Mouse (Mus musculus) neural tube, embryonic 13.5 days (tissue): ENCODE data around the gene Mchr1. TPM values are rescaled to one million over a fixed set of nuclear protein-coding genes. Genes with fewer than 3 reads are reported as not detected.

ENCODE experiments used
- ATAC-seq: fragments of 200-750 bp; cut with Nextera tagmentation; 2 replicates; pipeline ENCODE4 v1.8.0; 2017; ENCODE audit warnings: low read depth, mild to moderate bottlenecking, moderate TSS enrichment, moderate library complexity
- H3K27ac ChIP-seq: fragments of 300-500 bp; sonication (generic); replicated peaks from 2 replicates; pipeline ENCODE4 v1.5.1; 2015; ENCODE audit warnings: moderate library complexity, mild to moderate bottlenecking, inconsistent platforms
- H3K27me3 ChIP-seq: fragments of 300-500 bp; sonication (generic); 2 replicates; pipeline ENCODE4 v1.6.1; 2015; ENCODE audit warnings: mild to moderate bottlenecking, inconsistent platforms
- H3K36me3 ChIP-seq: fragments of 300-500 bp; sonication (generic); 2 replicates; pipeline ENCODE4 v1.6.1; 2015; ENCODE audit warnings: mild to moderate bottlenecking, inconsistent platforms
- H3K4me1 ChIP-seq: fragments of 300-500 bp; sonication (generic); replicated peaks from 2 replicates; pipeline ENCODE4 v1.6.1; 2015; ENCODE audit warnings: inconsistent platforms
- H3K4me2 ChIP-seq: fragments of 300-500 bp; sonication (generic); 2 replicates; pipeline ENCODE4 v1.6.1; 2015; ENCODE audit warnings: inconsistent platforms, mild to moderate bottlenecking, moderate library complexity
- H3K4me3 ChIP-seq: fragments of 300-500 bp; sonication (generic); 2 replicates; pipeline ENCODE4 v1.5.1; 2015; ENCODE audit warnings: mild to moderate bottlenecking, inconsistent platforms
- H3K9ac ChIP-seq: fragments of 300-500 bp; sonication (generic); 2 replicates; pipeline ENCODE4 v1.6.1; 2015; ENCODE audit warnings: moderate library complexity, mild to moderate bottlenecking, inconsistent platforms
- H3K9me3 ChIP-seq: fragments of 300-500 bp; sonication (generic); 2 replicates; pipeline ENCODE4 v1.6.1; 2016; ENCODE audit warnings: inconsistent platforms
- WGBS: fragments of 180-500 bp; shearing (Covaris S2); methylation state at CpG from one replicate; pipeline ENCODE4 v1.1.7; 2015; 5-methylcytosine and 5-hydroxymethylcytosine counted together
- polyA plus RNA-seq: library from polyadenylated mRNA; unstranded; fragments of >200 nt; fragmentation: Nextera tagmentation; extraction: Ambion mirVana; gene quantifications from 2 replicates; pipeline ENCODE4 v1.2.1, GENCODE M21; 2015

Mchr1 gene
- 2.6 and 2.8 TPM in 2 replicates for polyA plus RNA-seq

- Histone ChIP-seq H3K9ac (peak within 1 kb of the TSS; percentile 66), H3K27me3 (peaks cover 16% of the 10 kb centered on the region), H3K4me2 (peak within 1 kb of the TSS; percentile 71), H3K4me1 (peaks cover 18% of the 10 kb centered on the region), H3K36me3 (no peaks in the 10 kb centered on the region), H3K9me3 (no peaks in the 10 kb centered on the region), H3K27ac (no peak within 1 kb of the TSS), H3K4me3 (peak within 1 kb of the TSS; percentile 43)
- 1% methylated on average over 25 of the region's 25 CpGs for WGBS
- ATAC-seq = peak; percentile 90
Measured at GRCm38 (mm10) chr15:81235086-81235920, at the start of gene Mchr1. Gene Mchr1 (plus strand): TSS chr15:81235499.

- Histone ChIP-seq H3K4me1 (peaks cover 30% of the 10 kb centered on the region), H3K4me3 (peak overlapping the region; percentile 98), H3K27ac (no peak overlapping the region), H3K9ac (peak overlapping the region; percentile 97), H3K36me3 (peaks cover 8% of the 10 kb centered on the region), H3K9me3 (no peaks in the 10 kb centered on the region), H3K27me3 (no peaks in the 10 kb centered on the region), H3K4me2 (peak overlapping the region; percentile 85)
- WGBS = 94% methylated on average over 2 of the region's 2 CpGs
- no peak for ATAC-seq
Measured at GRCm38 (mm10) chr15:81189061-81189460, 46.2 kb upstream of the Mchr1 start.

GRCm38 (mm10) chr15:81190011-81190629 is 45.2 kb upstream of the Mchr1 start:
- Histone ChIP-seq H3K9me3 (no peaks in the 10 kb centered on the region), H3K4me2 (peak overlapping the region; percentile 85), H3K4me1 (peaks cover 30% of the 10 kb centered on the region), H3K27me3 (no peaks in the 10 kb centered on the region), H3K9ac (peak overlapping the region; percentile 97), H3K36me3 (peaks cover 8% of the 10 kb centered on the region), H3K4me3 (peak overlapping the region; percentile 98), H3K27ac (peak overlapping the region; percentile 87)
- WGBS = under 1% methylated on average over 46 of the region's 46 CpGs
- peak; percentile 72 for ATAC-seq

GRCm38 (mm10) chr15:81190630-81191178 is 44.6 kb upstream of the Mchr1 start, which contains the start of gene Mrtfa:
Gene Mrtfa (minus strand): TSS chr15:81190757.
- Histone ChIP-seq H3K4me3 (peak within 1 kb of the TSS; percentile 98), H3K27ac (peak within 1 kb of the TSS; percentile 87), H3K36me3 (peaks cover 8% of the 10 kb centered on the region), H3K4me2 (peak within 1 kb of the TSS; percentile 85), H3K4me1 (peaks cover 30% of the 10 kb centered on the region), H3K27me3 (no peaks in the 10 kb centered on the region), H3K9me3 (no peaks in the 10 kb centered on the region), H3K9ac (peak within 1 kb of the TSS; percentile 97)
- peak; percentile 99 for ATAC-seq
- WGBS = under 1% methylated on average over 48 of the region's 48 CpGs

GRCm38 (mm10) chr15:81191303-81191702 is 44.0 kb upstream of the Mchr1 start:
- Histone ChIP-seq H3K27ac (peak overlapping the region; percentile 67), H3K4me3 (peak overlapping the region; percentile 98), H3K9me3 (no peaks in the 10 kb centered on the region), H3K4me2 (peak overlapping the region; percentile 57), H3K27me3 (no peaks in the 10 kb centered on the region), H3K36me3 (peaks cover 8% of the 10 kb centered on the region), H3K4me1 (peaks cover 30% of the 10 kb centered on the region), H3K9ac (peak overlapping the region; percentile 73)
- ATAC-seq = no peak
- WGBS = 29% methylated on average over 9 of the region's 9 CpGs

GRCm38 (mm10) chr15:81192316-81192715 is 43.0 kb upstream of the Mchr1 start:
- Histone ChIP-seq H3K9me3 (no peaks in the 10 kb centered on the region), H3K4me3 (no peak overlapping the region), H3K9ac (no peak overlapping the region), H3K27me3 (no peaks in the 10 kb centered on the region), H3K36me3 (peaks cover 8% of the 10 kb centered on the region), H3K27ac (no peak overlapping the region), H3K4me2 (no peak overlapping the region), H3K4me1 (peaks cover 30% of the 10 kb centered on the region)
- WGBS = 77% methylated on average over 5 of the region's 5 CpGs
- no peak for ATAC-seq

- Histone ChIP-seq H3K9me3 (no peaks in the 10 kb centered on the region), H3K27ac (no peak overlapping the region), H3K4me3 (no peak overlapping the region), H3K4me1 (peaks cover 27% of the 10 kb centered on the region), H3K27me3 (no peaks in the 10 kb centered on the region), H3K4me2 (no peak overlapping the region), H3K36me3 (peaks cover 3% of the 10 kb centered on the region; the same call in 1 of the 2 replicates), H3K9ac (no peak overlapping the region)
- WGBS = 92% methylated on average over 8 of the region's 8 CpGs
- ATAC-seq = no peak
Measured at GRCm38 (mm10) chr15:81192858-81193257, 42.4 kb upstream of the Mchr1 start.

- H3K4me3 ChIP-seq = no peak overlapping the region
- WGBS = 92% methylated on average over 6 of the region's 6 CpGs
- H3K27ac ChIP-seq = no peak overlapping the region
- no peaks in the 10 kb centered on the region for H3K9me3 ChIP-seq
- peaks cover 8% of the 10 kb centered on the region for H3K4me1 ChIP-seq
- H3K9ac ChIP-seq = no peak overlapping the region
- no peak overlapping the region for H3K4me2 ChIP-seq
- ATAC-seq = no peak
- no peaks in the 10 kb centered on the region for H3K36me3 ChIP-seq
- no peaks in the 10 kb centered on the region for H3K27me3 ChIP-seq
Measured at GRCm38 (mm10) chr15:81194791-81195190, 40.5 kb upstream of the Mchr1 start.

GRCm38 (mm10) chr15:81195447-81195846 is 39.9 kb upstream of the Mchr1 start:
- 49% methylated on average over 4 of the region's 4 CpGs for WGBS
- no peak overlapping the region for H3K27ac ChIP-seq
- no peak for ATAC-seq
- H3K27me3 ChIP-seq = no peaks in the 10 kb centered on the region
- no peak overlapping the region for H3K4me3 ChIP-seq
- peaks cover 6% of the 10 kb centered on the region for H3K4me1 ChIP-seq
- H3K9ac ChIP-seq = no peak overlapping the region
- H3K9me3 ChIP-seq = no peaks in the 10 kb centered on the region
- H3K36me3 ChIP-seq = no peaks in the 10 kb centered on the region
- no peak overlapping the region for H3K4me2 ChIP-seq

- no peak for ATAC-seq
Measured at GRCm38 (mm10) chr15:81197197-81197596, 38.1 kb upstream of the Mchr1 start.

GRCm38 (mm10) chr15:81198447-81198846 is 36.9 kb upstream of the Mchr1 start:
- no peak for ATAC-seq
- Histone ChIP-seq H3K4me3 (no peak overlapping the region), H3K9ac (no peak overlapping the region), H3K9me3 (no peaks in the 10 kb centered on the region), H3K4me2 (no peak overlapping the region), H3K27me3 (no peaks in the 10 kb centered on the region), H3K4me1 (no peaks in the 10 kb centered on the region), H3K27ac (no peak overlapping the region), H3K36me3 (no peaks in the 10 kb centered on the region)
- 93% methylated on average over 5 of the region's 5 CpGs for WGBS

More at GRCm38 (mm10) chr15:81197197-81197596, 38.1 kb upstream of the Mchr1 start:
- H3K9ac ChIP-seq = no peak overlapping the region
- no peaks in the 10 kb centered on the region for H3K9me3 ChIP-seq
- no peaks in the 10 kb centered on the region for H3K4me1 ChIP-seq
- H3K4me3 ChIP-seq = no peak overlapping the region
- no peaks in the 10 kb centered on the region for H3K36me3 ChIP-seq
- WGBS = 90% methylated on average over 10 of the region's 10 CpGs
- H3K27ac ChIP-seq = no peak overlapping the region
- no peaks in the 10 kb centered on the region for H3K27me3 ChIP-seq
- no peak overlapping the region for H3K4me2 ChIP-seq

GRCm38 (mm10) chr15:81199372-81199959 is 35.8 kb upstream of the Mchr1 start:
- 23% methylated on average over 4 of the region's 4 CpGs for WGBS
- Histone ChIP-seq H3K27ac (no peak overlapping the region), H3K4me1 (no peaks in the 10 kb centered on the region)

More at GRCm38 (mm10) chr15:81199372-81199959, 35.8 kb upstream of the Mchr1 start:
- Histone ChIP-seq H3K4me3 (no peak overlapping the region), H3K4me2 (no peak overlapping the region), H3K9ac (no peak overlapping the region), H3K9me3 (no peaks in the 10 kb centered on the region), H3K27me3 (no peaks in the 10 kb centered on the region), H3K36me3 (no peaks in the 10 kb centered on the region)
- ATAC-seq = no peak
